In genomic region chr12:21217776-21218444, GRCm38 (mm10) we compare ENCODE assay signal across 32 mouse cellular contexts.
DNase-seq lines count a peak whose midpoint lies in the region; ATAC-seq and TF ChIP-seq lines count a peak whose summit lies in the region.
"Had no signal": no experiment of that assay in that cellular context is flagged by ENCODE, and none has a peak within 500 bp of the region (broad histone marks: within the 10 kb centered on the region; RNA-seq: fewer than 3 reads in every experiment).

No protein-coding gene starts in this region.

- TF ChIP-seq CTCF in left cerebral cortex, adult 2 months (IDR thresholded peaks at IDR 0.05): no peak

- intact Hi-C loops in left cerebral cortex, adult 2 months (cut with DNase I): no loop called here
- intact Hi-C loops in heart, postnatal 36 days (cut with DNase I): no loop called here

- H3K9me3 ChIP-seq in liver, embryonic 15.5 days (replicated peaks): no peaks in the 10 kb centered on the region
- H3K9me3 ChIP-seq: embryonic facial prominence, embryonic 13.5 days; forebrain, embryonic 12.5 days; limb, embryonic 12.5 days; midbrain, embryonic 10.5 days; midbrain, embryonic 15.5 days had no signal

- DNase-seq in left cerebral cortex, adult 2 months (ENCODE audit: extremely low spot score in 1 of 2, low spot score in 2 of 2): no peak
- no peak for DNase-seq in left cerebral cortex, adult 11 months (ENCODE audit: low spot score)
- peak; percentile 49 for DNase-seq in right cerebral cortex, adult 18-20 months
- no peak for DNase-seq in right cerebral cortex, adult 2 months (ENCODE audit: low spot score in 2 of 2)
- no peak for DNase-seq in c-Kit-positive CD71-positive TER-119-positive erythroid progenitor cells, embryonic 14.5 days (ENCODE audit: low spot score)
- no peak for DNase-seq in heart, postnatal 36 days
- DNase-seq: adrenal gland, adult 8-10 months; cerebellum, adult 11 months; cerebellum, adult 9-10 months; cerebellum, postnatal 36 days; embryo, embryonic 11 days; forebrain, postnatal 0 days; gastrocnemius, postnatal 14 days; heart, adult 18-20 months; kidney, adult 9 months; kidney, postnatal 14 days; layer of hippocampus, adult 9-11 months; right cerebral cortex, postnatal 4 days; thymus, adult 2 months; thymus, postnatal 36 days had no signal

- no peak overlapping the region for H3K9ac ChIP-seq in liver, embryonic 15.5 days
- H3K9ac ChIP-seq: embryonic facial prominence, embryonic 13.5 days; forebrain, embryonic 12.5 days; forebrain, postnatal 0 days; hindbrain, embryonic 14.5 days; limb, embryonic 12.5 days; midbrain, embryonic 15.5 days had no signal

- H3K27ac ChIP-seq in left cerebral cortex, adult 2 months: peak overlapping the region; percentile 32; the same call in 1 of the 2 replicates
- H3K27ac ChIP-seq in liver, embryonic 15.5 days (replicated peaks): no peak overlapping the region
- H3K27ac ChIP-seq: embryonic facial prominence, embryonic 13.5 days; forebrain, embryonic 12.5 days; hindbrain, embryonic 14.5 days; limb, embryonic 12.5 days; macrophage; midbrain, embryonic 10.5 days; midbrain, embryonic 15.5 days had no signal

- peaks cover 9% of the 10 kb centered on the region for H3K4me1 ChIP-seq in liver, embryonic 15.5 days (replicated peaks)
- H3K4me1 ChIP-seq: embryonic facial prominence, embryonic 13.5 days; forebrain, embryonic 12.5 days; limb, embryonic 12.5 days; midbrain, embryonic 10.5 days; midbrain, embryonic 15.5 days had no signal

- WGBS in liver, embryonic 15.5 days (ENCODE audit: insufficient replicate concordance): 23% methylated on average over 11 of the region's 11 CpGs

- H3K4me3 ChIP-seq in left cerebral cortex, adult 2 months: no peak overlapping the region
- H3K4me3 ChIP-seq in liver, embryonic 15.5 days (replicated peaks): no peak overlapping the region
- H3K4me3 ChIP-seq: embryonic facial prominence, embryonic 13.5 days; erythroblast, embryonic 14.5 days; forebrain, embryonic 12.5 days; limb, embryonic 12.5 days; midbrain, embryonic 10.5 days; midbrain, embryonic 15.5 days had no signal

- no peak for ATAC-seq in liver, embryonic 15.5 days (ENCODE audit: insufficient read depth)
- ATAC-seq: forebrain, postnatal 0 days; intestine, postnatal 0 days; lung, postnatal 0 days; midbrain, embryonic 15.5 days had no signal

- 0 out of 2 replicates have a peak, but pooled peaks cover 3% of the 10 kb centered on the region for H3K36me3 ChIP-seq in liver, embryonic 15.5 days (replicated peaks)

- H3K27me3 ChIP-seq in liver, embryonic 15.5 days: no peaks in the 10 kb centered on the region
- H3K27me3 ChIP-seq: embryonic facial prominence, embryonic 13.5 days; forebrain, embryonic 12.5 days; limb, embryonic 12.5 days; midbrain, embryonic 15.5 days had no signal

- peak overlapping the region; percentile 15; the same call in 1 of the 2 replicates for H3K4me2 ChIP-seq in liver, embryonic 15.5 days
- H3K4me2 ChIP-seq: embryonic facial prominence, embryonic 13.5 days; forebrain, embryonic 12.5 days; heart, embryonic 11.5 days; hindbrain, embryonic 14.5 days; limb, embryonic 12.5 days; midbrain, embryonic 15.5 days had no signal
